Mouse (Mus musculus) myocyte (in vitro differentiated cells): ENCODE measurements around the gene Gm5640.

ENCODE experiments used
- CEBPB ChIP-seq: IDR thresholded peaks from 2 replicates; pipeline ENCODE4 v1.6.1; 2011; ENCODE audit warnings: mild to moderate bottlenecking, moderate library complexity; ENCODE audit not compliant: poor library complexity, insufficient read depth, severe bottlenecking
- E2F4 ChIP-seq: IDR thresholded peaks from one replicate; pipeline ENCODE4 v1.6.1; 2011; ENCODE audit warnings: mild to moderate bottlenecking, control low read depth, moderate library complexity; ENCODE audit not compliant: insufficient read depth
- MAX ChIP-seq: IDR thresholded peaks from one replicate; pipeline ENCODE4 v1.6.1; 2011; ENCODE audit warnings: low read depth, mild to moderate bottlenecking, control low read depth
- MYOD1 ChIP-seq, 3 experiments: IDR thresholded peaks; one replicate each; pipeline ENCODE4 v1.6.1; 2011; ENCODE audit warnings: control low read depth in 2 of 3, low read depth in 2 of 3, mild to moderate bottlenecking in 2 of 3, moderate library complexity in 1 of 3; ENCODE audit not compliant: insufficient read length in 2 of 3, control insufficient read depth in 1 of 3
- MYOG ChIP-seq, 3 experiments: IDR thresholded peaks; one replicate each; pipeline ENCODE4 v1.6.1; 2011; ENCODE audit warnings: control low read depth in 2 of 3, low read depth in 2 of 3, mild to moderate bottlenecking in 2 of 3; ENCODE audit not compliant: insufficient read length in 2 of 3, control insufficient read depth in 1 of 3, insufficient read depth in 1 of 3
- POLR2A ChIP-seq: IDR thresholded peaks from one replicate; pipeline ENCODE4 v1.6.1; 2011; ENCODE audit warnings: low read depth, mild to moderate bottlenecking, control low read depth, moderate library complexity; ENCODE audit not compliant: insufficient read length
- REST ChIP-seq: IDR thresholded peaks from one replicate; pipeline ENCODE4 v1.6.1; 2011; ENCODE audit warnings: mild to moderate bottlenecking, control low read depth, moderate library complexity; ENCODE audit not compliant: insufficient read depth, insufficient read length
- SRF ChIP-seq: IDR thresholded peaks from one replicate; pipeline ENCODE4 v1.6.1; 2011; ENCODE audit warnings: low read depth; ENCODE audit not compliant: control insufficient read depth, insufficient read length
- TCF12 ChIP-seq: IDR thresholded peaks from one replicate; pipeline ENCODE4 v1.6.1; 2011; ENCODE audit warnings: mild to moderate bottlenecking, control low read depth; ENCODE audit not compliant: poor library complexity, insufficient read depth, severe bottlenecking
- USF1 ChIP-seq: IDR thresholded peaks from one replicate; pipeline ENCODE4 v1.6.1; 2011; ENCODE audit warnings: low read depth, mild to moderate bottlenecking, control low read depth, moderate library complexity

- TF ChIP-seq POLR2A = no peak
- TF ChIP-seq E2F4 = no peak
- no peak for TF ChIP-seq MYOD1 (IDR thresholded peaks at IDR 0.05; ENCODE audit: control insufficient read depth in 1 of 3, insufficient read length in 2 of 3, low read depth in 2 of 3)
- no peak for TF ChIP-seq MYOG (IDR thresholded peaks at IDR 0.05; ENCODE audit: control insufficient read depth in 1 of 3, insufficient read depth in 1 of 3, insufficient read length in 2 of 3, low read depth in 2 of 3)
- TF ChIP-seq USF1 = no peak
- no peak for TF ChIP-seq SRF
- no peak for TF ChIP-seq CEBPB
- no peak for TF ChIP-seq MAX
- TF ChIP-seq TCF12 = no peak
- no peak for TF ChIP-seq REST
Observed at GRCm38 (mm10) chrX:74592379-74592778, 53.1 kb downstream of the Gm5640 start, which contains the start of gene Olfr1325.
